Mouse (Mus musculus) neural tube, embryonic 12.5 days (tissue): Measurements from ENCODE around the gene Rsl24d1. TPM values are rescaled to one million over a fixed set of nuclear protein-coding genes. Genes with fewer than 3 reads are reported as not detected.
"Not testable (repeated sequence)": the region's sequence is repeated elsewhere in the genome, so short reads cannot be mapped to it uniquely, and the experiment has no call there.

Experiments
- ATAC-seq: fragments of 200-750 bp; cut with Nextera tagmentation; 2 replicates; pipeline ENCODE4 v1.8.0; 2017; ENCODE audit warnings: low read depth, mild to moderate bottlenecking, moderate TSS enrichment, moderate library complexity; ENCODE audit not compliant: low FRiP score
- H3K27ac ChIP-seq: fragments of 300-500 bp; sonication (generic); 2 replicates; pipeline ENCODE4 v1.5.1; 2016
- H3K27me3 ChIP-seq: fragments of 300-500 bp; sonication (generic); replicated peaks from 2 replicates; pipeline ENCODE4 v1.6.1; 2016; ENCODE audit warnings: mild to moderate bottlenecking
- H3K36me3 ChIP-seq: fragments of 300-500 bp; sonication (generic); 2 replicates; pipeline ENCODE4 v1.6.1; 2016; ENCODE audit warnings: mild to moderate bottlenecking
- H3K4me1 ChIP-seq: fragments of 300-500 bp; sonication (generic); 2 replicates; pipeline ENCODE4 v1.6.1; 2016
- H3K4me2 ChIP-seq: fragments of 300-500 bp; sonication (generic); replicated peaks from 2 replicates; pipeline ENCODE4 v1.6.1; 2016; ENCODE audit warnings: mild to moderate bottlenecking
- H3K4me3 ChIP-seq: fragments of 300-500 bp; sonication (generic); 2 replicates; pipeline ENCODE4 v1.5.1; 2016
- H3K9ac ChIP-seq: fragments of 300-500 bp; sonication (generic); 2 replicates; pipeline ENCODE4 v1.6.1; 2016; ENCODE audit warnings: mild to moderate bottlenecking
- H3K9me3 ChIP-seq: fragments of 300-500 bp; sonication (generic); 2 replicates; pipeline ENCODE4 v1.6.1; 2016; ENCODE audit warnings: mild to moderate bottlenecking
- WGBS: fragments of 180-500 bp; shearing (Covaris S2); methylation state at CpG from one replicate; pipeline ENCODE4 v1.1.7; 2016; 5-methylcytosine and 5-hydroxymethylcytosine counted together
- polyA plus RNA-seq: library from polyadenylated mRNA; unstranded; fragments of >200 nt; fragmentation: Nextera tagmentation; extraction: Ambion mirVana; gene quantifications from 2 replicates; pipeline ENCODE4 v1.2.1, GENCODE M21; 2016

Gene Rsl24d1
- polyA plus RNA-seq, 1 experiment from 2014 or later, result 116 TPM

- WGBS, result 49% methylated on average over 5 of the region's 5 CpGs
- Histone ChIP-seq H3K4me2 (peak overlapping the region; percentile 90), H3K36me3 (no peaks in the 10 kb centered on the region), H3K9me3 (no peaks in the 10 kb centered on the region), H3K4me1 (peaks cover 11% of the 10 kb centered on the region; the same call in 1 of the 2 replicates), H3K9ac (peak overlapping the region; percentile 66), H3K27me3 (peaks cover 36% of the 10 kb centered on the region), H3K27ac (no peak overlapping the region), H3K4me3 (peak overlapping the region; percentile 46)
- ATAC-seq, result 0 out of 2 replicates have a peak, but pooled peaks have one; percentile 21
Measured at GRCm38 (mm10) chr9:73103880-73104198, 9.4 kb upstream of the Rsl24d1 start.

GRCm38 (mm10) chr9:73105141-73105540 is 8.1 kb upstream of the Rsl24d1 start:
- Histone ChIP-seq H3K36me3 (no peaks in the 10 kb centered on the region), H3K4me3 (no peak overlapping the region), H3K4me2 (no peak overlapping the region), H3K27me3 (peaks cover 36% of the 10 kb centered on the region), H3K4me1 (peaks cover 11% of the 10 kb centered on the region; the same call in 1 of the 2 replicates), H3K27ac (no peak overlapping the region), H3K9me3 (no peaks in the 10 kb centered on the region), H3K9ac (no peak overlapping the region)
- 74% methylated on average over 1 of the region's 1 CpGs for WGBS
- ATAC-seq, result no peak

- H3K4me1 ChIP-seq, result peaks cover 11% of the 10 kb centered on the region; the same call in 1 of the 2 replicates
- no peak overlapping the region for H3K4me3 ChIP-seq
- H3K27me3 ChIP-seq, result peaks cover 36% of the 10 kb centered on the region
- no peak for ATAC-seq
- no peaks in the 10 kb centered on the region for H3K9me3 ChIP-seq
- no peak overlapping the region for H3K27ac ChIP-seq
- no peak overlapping the region for H3K4me2 ChIP-seq
- no peaks in the 10 kb centered on the region for H3K36me3 ChIP-seq
- no peak overlapping the region for H3K9ac ChIP-seq
Measured at GRCm38 (mm10) chr9:73105771-73106170, 7.5 kb upstream of the Rsl24d1 start.

- not testable (repeated sequence) for H3K4me2 ChIP-seq, H3K9ac ChIP-seq, H3K9me3 ChIP-seq, H3K27me3 ChIP-seq, H3K4me3 ChIP-seq, ATAC-seq, H3K27ac ChIP-seq, H3K4me1 ChIP-seq
- WGBS, result 89% methylated on average over 6 of the region's 6 CpGs
- peaks cover 48% of the 10 kb centered on the region for H3K36me3 ChIP-seq
Measured at GRCm38 (mm10) chr9:73116704-73117103, 3.5 kb downstream of the Rsl24d1 start.

DNA sequence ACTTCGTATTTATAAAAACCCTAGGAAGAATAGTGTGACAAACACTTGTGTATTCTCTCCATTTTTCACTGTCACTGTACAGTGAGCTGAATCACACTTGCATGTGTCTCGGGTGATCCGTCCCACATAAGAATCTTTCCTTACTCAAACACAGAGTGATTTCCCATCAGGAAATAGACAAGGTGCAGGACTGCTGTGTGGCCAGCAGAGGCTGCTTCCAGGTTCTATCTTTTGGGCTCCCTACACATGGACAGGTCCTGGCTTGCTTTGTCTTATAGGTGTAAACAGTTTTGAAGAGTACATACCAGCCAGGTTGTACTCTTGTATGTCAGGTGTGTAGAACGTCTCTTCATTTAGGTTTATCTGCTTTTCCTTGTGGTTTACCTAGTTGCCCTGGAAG is 4.8 kb downstream of the Rsl24d1 start:
- Histone ChIP-seq H3K4me2 (no peak overlapping the region), H3K9me3 (no peaks in the 10 kb centered on the region), H3K27me3 (no peaks in the 10 kb centered on the region), H3K27ac (no peak overlapping the region), H3K36me3 (peaks cover 52% of the 10 kb centered on the region), H3K9ac (no peak overlapping the region), H3K4me1 (peaks cover 9% of the 10 kb centered on the region), H3K4me3 (no peak overlapping the region)
- no peak for ATAC-seq
- WGBS, result 91% methylated on average over 4 of the region's 4 CpGs

GRCm38 (mm10) chr9:73121735-73122134 is 8.5 kb downstream of the Rsl24d1 start:
- ATAC-seq, result no peak
- no peaks in the 10 kb centered on the region for H3K4me1 ChIP-seq
- no peaks in the 10 kb centered on the region for H3K27me3 ChIP-seq
- 83% methylated on average over 8 of the region's 8 CpGs for WGBS
- H3K9me3 ChIP-seq, result no peaks in the 10 kb centered on the region
- H3K4me2 ChIP-seq, result no peak overlapping the region
- H3K9ac ChIP-seq, result no peak overlapping the region
- no peak overlapping the region for H3K4me3 ChIP-seq
- peaks cover 74% of the 10 kb centered on the region for H3K36me3 ChIP-seq
- no peak overlapping the region for H3K27ac ChIP-seq

DNA sequence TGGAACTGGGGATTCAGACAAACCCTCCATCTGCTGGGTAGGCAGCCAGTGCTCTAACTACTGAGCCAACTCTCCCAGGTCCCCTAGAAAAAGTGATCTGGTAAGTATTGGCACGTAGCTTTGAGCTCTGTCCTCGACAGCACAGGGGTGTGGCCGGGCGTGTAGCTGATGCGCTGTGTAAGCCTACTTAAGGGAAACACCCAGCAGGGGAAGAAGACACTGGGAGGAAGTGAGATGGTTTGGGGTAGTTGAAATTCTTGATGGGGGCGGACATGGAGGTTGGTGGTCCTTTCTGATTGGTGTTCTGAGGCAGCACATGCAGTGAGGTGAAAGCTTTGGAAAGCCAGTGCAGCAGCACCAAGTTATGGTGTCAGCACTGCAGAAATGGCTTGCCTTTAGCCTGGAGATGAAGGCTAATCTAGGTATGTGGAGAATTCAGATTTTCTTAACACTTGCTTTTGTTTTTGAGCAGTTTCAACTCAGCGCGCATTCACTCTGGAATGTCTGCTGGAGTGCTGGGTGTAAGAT is 11.9 kb downstream of the Rsl24d1 start:
- H3K9ac ChIP-seq, result no peak overlapping the region
- no peaks in the 10 kb centered on the region for H3K4me1 ChIP-seq
- no peak overlapping the region for H3K4me2 ChIP-seq
- H3K27ac ChIP-seq, result no peak overlapping the region
- ATAC-seq, result no peak
- H3K4me3 ChIP-seq, result no peak overlapping the region
- H3K27me3 ChIP-seq, result no peaks in the 10 kb centered on the region
- H3K9me3 ChIP-seq, result no peaks in the 10 kb centered on the region
- H3K36me3 ChIP-seq, result peaks cover 81% of the 10 kb centered on the region
- WGBS, result 91% methylated on average over 8 of the region's 8 CpGs

DNA sequence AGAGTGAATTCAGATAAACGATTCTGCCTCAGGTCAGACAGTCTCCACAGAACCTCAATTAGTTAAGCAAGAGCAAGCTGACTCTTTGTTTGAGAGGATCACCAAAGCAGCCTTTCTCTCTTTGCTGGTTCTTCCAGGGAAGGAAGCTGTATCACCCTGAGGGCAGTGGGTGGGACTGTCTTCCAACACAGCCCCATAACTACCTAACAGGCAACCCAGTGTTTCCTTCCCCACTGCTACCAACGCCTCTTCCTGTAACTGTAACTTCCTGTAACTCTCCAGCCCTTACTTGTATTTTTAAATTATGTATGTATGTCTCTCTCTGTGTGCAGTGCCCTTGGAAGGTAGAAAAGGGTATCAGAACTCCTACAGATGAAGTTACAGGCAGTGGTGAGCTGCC is 14.2 kb downstream of the Rsl24d1 start:
- Histone ChIP-seq H3K9ac (no peak overlapping the region), H3K4me3 (no peak overlapping the region), H3K4me2 (no peak overlapping the region), H3K9me3 (no peaks in the 10 kb centered on the region), H3K36me3 (peaks cover 61% of the 10 kb centered on the region), H3K27ac (no peak overlapping the region), H3K27me3 (no peaks in the 10 kb centered on the region), H3K4me1 (no peaks in the 10 kb centered on the region)
- WGBS, result 83% methylated on average over 2 of the region's 2 CpGs
- ATAC-seq, result no peak

DNA sequence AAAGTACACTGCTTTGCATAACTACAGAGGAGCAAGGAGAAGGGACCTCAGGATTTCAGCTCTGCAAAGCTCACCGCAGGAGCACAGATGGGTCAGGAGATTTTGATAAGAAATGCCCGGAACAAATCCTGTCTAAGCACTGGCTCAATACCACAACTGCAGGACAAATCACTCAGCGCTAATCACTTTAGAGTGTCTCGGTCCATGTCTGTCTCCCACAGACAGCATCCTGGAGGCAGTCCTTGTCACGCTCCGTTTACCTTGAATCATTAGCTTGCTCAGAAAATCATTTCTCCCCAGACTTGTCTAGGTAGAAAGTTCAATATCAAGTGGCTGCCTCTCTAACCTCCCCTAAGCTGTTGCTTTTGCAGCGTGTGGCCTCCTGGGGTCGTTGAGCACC is 16.6 kb downstream of the Rsl24d1 start:
- Histone ChIP-seq H3K4me1 (no peaks in the 10 kb centered on the region), H3K27ac (no peak overlapping the region), H3K4me3 (no peak overlapping the region), H3K9me3 (no peaks in the 10 kb centered on the region), H3K36me3 (peaks cover 46% of the 10 kb centered on the region), H3K27me3 (no peaks in the 10 kb centered on the region), H3K4me2 (no peak overlapping the region), H3K9ac (no peak overlapping the region)
- WGBS, result 79% methylated on average over 8 of the region's 8 CpGs
- ATAC-seq, result no peak

GRCm38 (mm10) chr9:73130529-73130928 is 17.3 kb downstream of the Rsl24d1 start:
- Histone ChIP-seq H3K4me3 (no peak overlapping the region), H3K9me3 (no peaks in the 10 kb centered on the region), H3K36me3 (peaks cover 40% of the 10 kb centered on the region), H3K4me2 (no peak overlapping the region), H3K27me3 (no peaks in the 10 kb centered on the region), H3K4me1 (no peaks in the 10 kb centered on the region), H3K9ac (no peak overlapping the region), H3K27ac (no peak overlapping the region)
- 88% methylated on average over 4 of the region's 4 CpGs for WGBS
- ATAC-seq, result no peak

- Histone ChIP-seq H3K36me3 (no peaks in the 10 kb centered on the region), H3K9ac (no peak overlapping the region), H3K9me3 (no peaks in the 10 kb centered on the region), H3K4me1 (no peaks in the 10 kb centered on the region), H3K4me2 (no peak overlapping the region), H3K27me3 (no peaks in the 10 kb centered on the region), H3K27ac (no peak overlapping the region), H3K4me3 (no peak overlapping the region)
- ATAC-seq, result no peak
- 68% methylated on average over 11 of the region's 11 CpGs for WGBS
Measured at GRCm38 (mm10) chr9:73137341-73137886, 24.2 kb downstream of the Rsl24d1 start.

DNA sequence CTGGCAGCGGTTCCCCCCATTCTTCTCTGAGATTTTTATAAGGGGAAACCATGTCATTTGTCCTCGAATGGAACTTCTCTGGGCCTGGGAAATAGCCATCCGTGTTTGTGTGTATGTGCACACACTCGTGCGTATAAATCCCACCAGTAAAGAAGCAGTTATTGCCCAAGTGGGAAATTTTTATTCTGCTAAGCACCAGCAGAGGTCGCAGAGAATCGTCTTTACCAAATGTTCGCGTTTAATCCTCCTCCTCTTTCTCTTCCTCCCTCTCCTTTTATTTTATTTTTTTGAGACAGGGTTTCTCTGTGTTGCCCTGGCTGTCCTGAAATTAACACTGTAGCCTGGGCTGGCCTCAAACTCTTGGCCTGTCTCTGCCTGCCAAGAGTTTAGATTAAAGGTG is 41.1 kb downstream of the Rsl24d1 start:
- ATAC-seq, result no peak
- no peak overlapping the region for H3K9ac ChIP-seq
- no peaks in the 10 kb centered on the region for H3K4me1 ChIP-seq
- H3K36me3 ChIP-seq, result no peaks in the 10 kb centered on the region
- no peak overlapping the region for H3K4me3 ChIP-seq
- H3K27me3 ChIP-seq, result no peaks in the 10 kb centered on the region
- H3K4me2 ChIP-seq, result no peak overlapping the region
- H3K9me3 ChIP-seq, result no peaks in the 10 kb centered on the region
- WGBS, result 60% methylated on average over 9 of the region's 9 CpGs
- H3K27ac ChIP-seq, result no peak overlapping the region

GRCm38 (mm10) chr9:73157968-73158367 is 44.7 kb downstream of the Rsl24d1 start:
- no peak for ATAC-seq
- no peak overlapping the region for H3K4me3 ChIP-seq
- no peaks in the 10 kb centered on the region for H3K27me3 ChIP-seq
- no peaks in the 10 kb centered on the region for H3K36me3 ChIP-seq
- no peaks in the 10 kb centered on the region for H3K9me3 ChIP-seq
- H3K27ac ChIP-seq, result no peak overlapping the region
- H3K9ac ChIP-seq, result no peak overlapping the region
- no peaks in the 10 kb centered on the region for H3K4me1 ChIP-seq
- 85% methylated on average over 4 of the region's 4 CpGs for WGBS
- no peak overlapping the region for H3K4me2 ChIP-seq
